Mouse (Mus musculus) layer of hippocampus, adult 8-10 months (tissue): ENCODE measurements around the gene Prnd. TPM values are rescaled to one million over a fixed set of nuclear protein-coding genes. Genes with fewer than 3 reads are reported as not detected.

Source experiments
- DNase-seq, 2 experiments: peaks; one replicate each; pipeline ENCODE4 v3.0.0; 2022; ENCODE audit warnings: low spot score in 2 of 2
- total RNA-seq, 4 experiments: library from RNA; stranded (reverse); gene quantifications; 2 replicates each; pipeline ENCODE4 v1.2.4; 2022

Prnd gene
- total RNA-seq, 4 experiments from 2014 or later, result 0.13 to 0.19 TPM; not detected in 2

GRCm38 (mm10) chr2:131980866-131981265, 30.2 kb downstream of the Prnd start:
- DNase-seq, result no peak

- DNase-seq, result peak; percentile 58 to 64
These were observed 32.0 kb downstream of the Prnd start for GRCm38 (mm10) chr2:131982546-131983196.

DNA sequence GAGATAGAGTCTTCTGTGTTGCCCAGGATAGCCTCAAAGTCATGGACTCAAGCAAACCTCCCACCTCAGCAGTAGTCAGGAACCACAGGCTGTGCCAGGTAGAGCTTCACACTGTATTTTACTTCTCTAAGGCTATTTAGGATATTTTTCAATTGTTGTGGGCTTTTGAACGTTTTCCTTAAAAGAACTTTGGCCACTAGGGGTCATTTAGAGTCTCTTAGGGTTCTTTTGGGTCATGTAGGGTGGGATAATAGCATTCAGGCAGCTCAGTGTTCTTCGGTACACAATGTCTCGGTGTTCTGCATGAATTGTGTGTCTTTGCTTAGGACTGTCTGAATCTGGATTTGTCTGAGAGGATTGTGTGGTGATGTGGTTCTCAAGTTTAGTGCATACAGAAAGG, 37.3 kb downstream of the Prnd start:
- peak in 1 of 2 experiments; percentile 0 for DNase-seq

GRCm38 (mm10) chr2:131988550-131988949, 37.9 kb downstream of the Prnd start:
- DNase-seq, result peak in 1 of 2 experiments; percentile 1

DNA sequence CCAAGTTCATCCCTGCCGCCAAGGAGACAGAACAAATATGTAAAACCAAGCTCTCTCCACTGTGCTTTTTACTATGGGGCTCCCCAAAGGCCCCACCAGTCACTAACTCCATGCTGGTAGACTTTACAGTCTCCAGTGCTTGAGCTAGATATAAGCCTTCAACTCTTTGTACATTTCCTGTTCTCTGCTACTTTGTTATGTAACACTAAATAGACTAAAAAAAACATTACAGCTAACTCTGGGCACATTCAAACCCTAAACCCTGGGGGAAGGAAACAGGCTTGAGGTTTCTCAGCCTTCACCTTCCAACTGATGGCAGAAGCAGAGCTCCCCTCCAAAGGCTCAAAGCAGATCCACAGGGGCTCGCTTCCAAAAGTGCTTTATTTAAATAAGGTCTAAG, 41.8 kb downstream of the Prnd start:
- no peak for DNase-seq

DNA sequence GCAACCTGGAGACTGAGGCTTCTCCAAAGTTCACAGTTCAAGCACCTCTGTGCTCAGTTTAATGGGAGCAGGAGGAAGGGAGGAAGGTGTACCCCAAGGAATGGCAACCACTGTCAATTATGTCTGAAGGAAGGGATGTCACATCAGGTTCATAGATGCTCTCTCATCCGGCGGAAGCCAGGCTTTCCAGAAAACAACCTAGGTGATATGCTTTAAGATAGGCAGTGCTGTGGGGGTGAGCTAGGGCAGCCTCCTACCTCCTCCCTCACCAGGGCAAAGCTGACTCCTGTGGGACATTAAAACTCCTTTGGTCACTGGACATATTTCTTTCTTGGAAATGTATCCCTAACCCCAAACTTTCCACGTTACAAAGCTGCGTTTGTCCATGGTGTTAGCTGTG, 42.5 kb downstream of the Prnd start:
- no peak for DNase-seq

- no peak for DNase-seq
These were observed 43.0 kb downstream of the Prnd start for GRCm38 (mm10) chr2:131993563-131994088.

GRCm38 (mm10) chr2:131994971-131995370, 44.3 kb downstream of the Prnd start:
- DNase-seq, result no peak

- DNase-seq, result no peak
These were observed 45.1 kb downstream of the Prnd start for GRCm38 (mm10) chr2:131995742-131996141.

DNA sequence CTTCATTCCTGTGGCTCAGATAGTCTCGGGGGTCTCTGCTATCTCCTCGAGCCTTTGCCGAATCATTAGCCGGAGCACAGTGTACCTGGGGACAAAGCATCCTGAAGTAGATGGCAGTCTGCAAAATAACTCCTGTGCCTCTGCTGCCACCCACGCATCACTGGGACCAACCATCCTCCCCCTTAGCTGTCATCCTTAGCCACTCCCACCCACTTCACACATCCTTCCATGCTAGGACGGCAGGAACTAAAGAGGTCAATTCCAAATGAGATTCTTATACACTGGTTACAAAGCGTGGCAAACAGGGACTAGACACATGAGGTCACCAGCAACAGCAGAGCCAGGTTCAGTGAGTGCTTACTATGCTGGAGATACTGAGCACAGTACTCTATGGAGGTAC, 45.7 kb downstream of the Prnd start:
- no peak for DNase-seq

GRCm38 (mm10) chr2:131997356-131997755, 46.7 kb downstream of the Prnd start:
- no peak for DNase-seq

DNA sequence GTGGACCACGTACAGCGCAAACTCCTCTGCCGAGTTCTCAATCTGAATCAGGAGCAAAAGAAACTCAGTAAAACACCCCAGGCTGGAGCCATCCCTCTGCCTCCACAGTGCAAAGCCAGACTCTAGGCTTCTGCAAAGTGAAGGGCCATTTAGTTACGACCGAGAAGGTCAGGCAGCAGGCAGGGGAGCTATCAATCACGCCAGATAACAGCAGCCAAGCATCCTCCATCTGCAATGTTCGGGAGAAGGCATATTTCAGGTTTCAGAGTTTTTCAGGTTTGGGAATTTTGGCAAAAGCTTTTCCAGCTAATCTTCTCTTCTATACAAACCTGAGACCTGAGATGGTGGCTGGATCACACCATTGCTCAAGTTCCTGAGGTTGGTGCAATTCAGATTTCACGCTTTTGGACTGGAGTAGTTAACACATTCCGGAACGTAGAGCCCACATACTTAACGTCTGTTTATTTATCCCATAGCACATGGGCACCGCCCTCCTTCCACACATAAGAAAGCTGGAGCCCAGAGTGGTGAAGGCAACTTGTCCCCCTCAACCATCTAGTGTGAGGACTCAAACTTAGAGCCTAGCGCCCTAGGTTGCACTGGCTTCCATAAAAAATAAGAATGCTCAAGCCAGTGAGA, 51.2 kb downstream of the Prnd start:
- no peak for DNase-seq

GRCm38 (mm10) chr2:132003916-132004315, 53.3 kb downstream of the Prnd start:
- DNase-seq, result no peak

DNA sequence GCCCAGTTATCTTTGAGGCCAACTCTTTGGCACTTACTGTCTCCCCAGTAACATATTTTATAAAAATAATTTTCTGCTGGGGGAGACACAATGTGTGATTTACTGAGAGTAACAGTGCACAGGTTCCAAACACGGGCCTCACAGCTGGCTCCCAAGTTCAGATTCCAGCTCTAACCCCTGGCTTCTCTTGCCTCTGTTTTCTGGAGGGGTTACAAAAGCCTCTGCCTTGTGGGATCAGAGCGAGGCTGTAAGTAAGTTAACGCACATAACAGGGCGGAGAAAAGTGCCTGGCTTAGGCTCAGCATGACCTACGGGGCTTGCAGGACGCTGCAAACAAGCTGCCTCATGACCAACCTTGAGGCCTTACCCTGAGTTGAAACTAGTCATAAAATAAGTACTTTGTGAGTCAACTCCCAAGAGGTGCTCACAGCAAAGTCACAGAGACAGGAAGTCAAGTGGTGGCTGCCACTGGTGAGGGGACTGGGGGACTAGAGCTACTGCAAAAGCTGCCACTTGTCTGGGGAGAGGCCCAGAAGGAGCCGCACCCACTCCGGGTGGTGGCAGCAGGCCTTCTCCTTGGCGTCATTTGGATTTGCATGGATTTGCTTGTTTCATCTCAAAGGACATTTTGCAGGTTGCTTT, 54.0 kb downstream of the Prnd start:
- DNase-seq, result no peak

DNA sequence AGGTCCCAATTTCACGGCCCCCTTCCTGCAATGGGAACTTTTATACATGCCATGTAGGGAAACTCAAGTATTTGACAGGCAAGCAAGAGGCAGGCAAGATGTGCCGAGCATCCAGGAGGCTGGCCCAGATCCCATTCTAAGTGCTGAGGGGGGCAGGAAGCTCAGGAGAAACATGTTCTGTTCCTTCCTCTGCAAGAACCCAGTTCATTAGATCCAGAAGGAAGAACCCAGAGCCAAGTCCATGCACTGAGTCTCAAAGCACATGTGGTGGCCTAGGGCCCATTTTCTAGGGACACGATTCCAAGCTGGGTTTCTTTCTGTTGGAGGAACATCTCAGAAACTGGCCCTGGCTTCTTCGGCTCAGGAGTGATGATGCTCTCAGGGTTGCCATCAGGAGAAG, 54.8 kb downstream of the Prnd start:
- DNase-seq, result no peak

Other genes starting within 250 kb of the Prnd start
- gene Erv3, start 91.1 kb upstream of the Prnd start, total RNA-seq, result under 1 TPM; 0.12 to 0.36 (median 0.29) TPM
- gene Prnp, start 40.9 kb upstream of the Prnd start, total RNA-seq, result 1,000 to 10,000 TPM; 1,012 to 1,060 (median 1,025) TPM
- under 1 TPM in 1 of 4 experiments, not detected in 3; 0.11 TPM for gene Prn, start 40.9 kb upstream of the Prnd start, total RNA-seq
- 10 to 100 TPM; 50.1 to 62.3 (median 53.7) TPM for gene Rassf2, start 79.4 kb downstream of the Prnd start, total RNA-seq
- 100 to 1,000 TPM; 107 to 125 (median 113) TPM for gene Slc23a2, start 194.2 kb downstream of the Prnd start, total RNA-seq